Mouse (Mus musculus): ENCODE data around the gene Mrpl2. TPM values are rescaled to one million over a fixed set of nuclear protein-coding genes. Genes with fewer than 3 reads are reported as not detected.

Mrpl2 gene
- polyA plus RNA-seq, 1 experiment from 2014 or later: 64.9 TPM

DNA sequence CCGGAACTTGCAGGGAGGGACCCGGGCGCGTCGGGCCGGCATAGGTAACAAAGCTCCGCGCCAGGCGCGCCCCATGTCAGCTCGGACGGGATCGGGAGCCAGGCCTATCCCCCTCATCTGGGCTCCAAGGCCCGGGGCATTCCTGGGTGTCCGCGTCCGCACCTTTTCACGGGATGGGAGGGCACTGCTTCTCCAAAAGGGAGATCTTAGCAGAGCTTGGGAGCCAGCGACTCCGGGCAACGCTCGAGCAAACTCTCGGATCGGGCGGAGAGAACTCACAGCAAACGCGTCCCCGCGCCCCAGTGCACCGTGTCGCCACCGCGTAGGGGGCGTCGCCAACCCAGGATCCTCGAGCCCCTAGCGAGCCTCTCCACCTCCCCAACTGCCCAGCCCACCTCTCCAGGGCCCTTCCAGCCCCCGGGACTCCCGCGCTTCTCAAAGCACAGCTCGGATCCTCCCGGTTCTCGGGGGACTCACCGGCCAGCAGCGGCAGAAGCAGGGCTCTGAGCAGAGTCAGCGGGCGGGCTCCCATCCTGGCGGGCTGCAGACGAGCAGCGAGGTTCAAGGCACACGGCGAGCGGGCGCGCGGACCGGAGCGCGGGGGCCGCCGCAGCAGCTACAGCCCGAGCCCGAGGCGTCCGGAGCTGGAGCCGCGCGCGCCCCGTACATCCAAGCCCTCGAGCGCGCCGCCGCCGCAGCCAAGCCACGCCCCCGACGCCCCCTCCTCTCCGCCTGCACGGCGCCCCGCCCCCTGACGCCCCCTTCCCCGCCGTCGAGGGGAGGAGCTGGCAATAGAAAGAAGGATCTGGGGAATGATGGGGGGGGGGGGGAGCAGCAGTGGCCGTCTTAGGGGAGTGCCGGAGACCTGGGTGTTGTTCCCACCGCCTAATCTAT is 17.0 kb upstream of the Mrpl2 start, which contains the start of gene Ptk7:
Ptk7 (minus strand) TSS at position 714 of the 894 bp plus-strand sequence.
- Histone ChIP-seq H3K4me3 (replicated peaks) (peak within 1 kb of the TSS; percentile 97), H3K27me3 (replicated peaks) (no peaks in the 10 kb centered on the region), H3K27ac (replicated peaks) (peak within 1 kb of the TSS; percentile 91), H3K9ac (replicated peaks) (peak within 1 kb of the TSS; percentile 97), H3K4me1 (peaks cover 49% of the 10 kb centered on the region), H3K4me2 (peak within 1 kb of the TSS; percentile 84), H3K36me3 (peaks cover 28% of the 10 kb centered on the region), H3K9me3 (replicated peaks) (no peaks in the 10 kb centered on the region)
- WGBS: under 1% methylated on average over 83 of the region's 90 CpGs
- ATAC-seq (ENCODE audit: low FRiP score): peak; percentile 85

DNA sequence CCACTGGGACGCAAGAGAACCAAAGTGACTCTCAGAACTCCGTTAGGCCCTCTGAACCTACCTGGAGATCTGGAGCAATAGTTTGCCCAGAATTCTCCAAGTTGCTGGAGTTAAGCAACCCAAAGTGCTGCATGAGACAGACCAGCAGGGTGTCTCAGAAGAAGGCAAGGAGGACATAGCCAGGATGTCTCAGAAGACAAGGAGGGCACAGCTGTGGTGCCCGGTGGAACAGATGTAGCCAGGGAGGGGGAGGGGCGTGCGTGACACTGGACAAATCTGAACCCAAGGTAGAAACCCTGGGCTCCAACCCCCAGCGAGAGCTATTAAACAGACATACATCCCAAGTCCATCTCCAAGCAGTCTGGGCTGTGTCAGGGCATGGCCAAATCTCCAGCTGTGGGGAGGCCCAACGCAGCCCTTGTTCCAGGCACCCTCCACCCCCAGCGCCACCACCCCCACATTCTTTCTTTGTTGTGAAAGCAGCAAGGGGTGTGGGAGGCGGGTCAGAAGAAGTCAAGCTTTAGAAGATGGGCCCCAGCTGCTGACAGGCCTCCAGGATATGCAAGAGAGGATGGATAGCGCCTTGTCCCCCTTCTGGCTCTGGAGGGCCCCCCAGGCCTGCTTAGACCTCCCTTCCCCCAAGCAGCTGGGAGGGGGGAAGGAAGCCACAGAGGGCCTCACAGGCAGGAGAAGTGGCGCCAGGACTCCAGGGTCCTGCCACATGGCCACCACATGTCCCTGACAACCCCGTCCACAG is 16.2 kb upstream of the Mrpl2 start:
- Histone ChIP-seq H3K36me3 (peaks cover 30% of the 10 kb centered on the region), H3K9ac (replicated peaks) (peak overlapping the region; percentile 97), H3K27ac (replicated peaks) (peak overlapping the region; percentile 91), H3K9me3 (replicated peaks) (no peaks in the 10 kb centered on the region), H3K27me3 (replicated peaks) (no peaks in the 10 kb centered on the region), H3K4me2 (peak overlapping the region; percentile 84), H3K4me1 (peaks cover 41% of the 10 kb centered on the region), H3K4me3 (replicated peaks) (peak overlapping the region; percentile 97)
- 8% methylated on average over 11 of the region's 12 CpGs for WGBS
- peak; percentile 33 for ATAC-seq (ENCODE audit: low FRiP score)

DNA sequence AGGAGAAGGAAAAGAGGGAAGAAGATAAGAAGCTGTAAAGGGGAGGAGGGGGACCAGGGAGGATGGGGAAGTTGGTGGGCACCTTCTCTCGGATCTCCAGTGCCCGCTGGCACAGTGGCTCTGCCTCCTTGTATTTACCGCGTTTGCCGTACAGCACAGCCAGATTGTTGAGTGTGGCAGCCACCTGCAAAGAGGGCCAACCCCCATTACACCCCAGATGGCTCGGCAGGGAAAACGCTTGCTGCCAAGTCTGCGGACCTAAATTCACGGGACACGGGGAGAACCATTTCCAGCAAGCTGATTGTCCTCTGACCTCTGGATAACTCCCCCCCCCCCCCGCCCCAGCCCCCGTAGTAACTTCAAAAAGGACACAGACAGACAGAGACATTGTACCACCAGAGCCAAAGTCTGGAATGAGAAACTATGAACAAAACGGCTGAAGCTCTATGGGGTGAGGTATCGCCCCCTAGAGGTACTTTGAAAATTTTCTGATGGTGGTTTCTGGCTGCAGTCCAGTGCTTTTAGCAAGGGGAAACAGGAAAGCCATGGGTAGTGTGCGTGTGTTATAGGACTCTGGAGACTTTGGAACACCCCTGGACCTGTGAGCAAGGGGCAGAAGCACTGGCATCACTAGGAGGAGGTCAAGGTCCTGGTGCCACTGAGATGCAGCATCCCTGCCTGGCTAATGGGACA is 9.1 kb upstream of the Mrpl2 start:
- Histone ChIP-seq H3K27ac (replicated peaks) (no peak overlapping the region), H3K27me3 (replicated peaks) (no peaks in the 10 kb centered on the region), H3K4me2 (peak overlapping the region; percentile 38), H3K9ac (replicated peaks) (no peak overlapping the region), H3K4me1 (peaks cover 10% of the 10 kb centered on the region; the same call in 1 of the 2 replicates), H3K9me3 (replicated peaks) (no peaks in the 10 kb centered on the region), H3K4me3 (replicated peaks) (no peak overlapping the region), H3K36me3 (peaks cover 49% of the 10 kb centered on the region)
- 13% methylated on average over 15 of the region's 15 CpGs for WGBS
- ATAC-seq (ENCODE audit: low FRiP score): peak; percentile 35

DNA sequence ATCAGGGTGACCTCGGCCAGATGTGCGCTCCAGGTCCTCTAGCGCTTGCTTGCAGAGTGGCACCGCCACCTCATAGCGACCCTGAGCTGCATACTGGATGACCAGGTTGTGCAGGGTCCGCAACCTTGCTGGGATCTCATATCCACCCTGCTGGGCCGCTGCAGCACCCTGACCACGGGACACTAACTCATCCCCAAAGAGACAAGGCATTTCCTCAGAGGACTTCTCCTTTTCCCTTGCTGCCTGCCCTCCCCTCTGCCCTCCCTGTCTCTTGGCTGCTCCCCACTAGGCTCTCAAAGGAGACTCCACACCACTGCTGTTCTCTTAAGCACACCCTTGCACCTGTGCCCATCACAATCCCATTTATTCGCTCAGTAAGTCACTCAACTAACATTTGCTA is 6.1 kb upstream of the Mrpl2 start:
- peaks cover 38% of the 10 kb centered on the region for H3K36me3 ChIP-seq
- 81% methylated on average over 9 of the region's 9 CpGs for WGBS
- H3K27ac ChIP-seq (replicated peaks): no peak overlapping the region
- H3K9ac ChIP-seq (replicated peaks): no peak overlapping the region
- no peak overlapping the region for H3K4me3 ChIP-seq (replicated peaks)
- H3K9me3 ChIP-seq (replicated peaks): no peaks in the 10 kb centered on the region
- peaks cover 26% of the 10 kb centered on the region for H3K4me1 ChIP-seq
- H3K4me2 ChIP-seq: no peak overlapping the region
- no peaks in the 10 kb centered on the region for H3K27me3 ChIP-seq (replicated peaks)
- no peak for ATAC-seq (ENCODE audit: low FRiP score)

DNA sequence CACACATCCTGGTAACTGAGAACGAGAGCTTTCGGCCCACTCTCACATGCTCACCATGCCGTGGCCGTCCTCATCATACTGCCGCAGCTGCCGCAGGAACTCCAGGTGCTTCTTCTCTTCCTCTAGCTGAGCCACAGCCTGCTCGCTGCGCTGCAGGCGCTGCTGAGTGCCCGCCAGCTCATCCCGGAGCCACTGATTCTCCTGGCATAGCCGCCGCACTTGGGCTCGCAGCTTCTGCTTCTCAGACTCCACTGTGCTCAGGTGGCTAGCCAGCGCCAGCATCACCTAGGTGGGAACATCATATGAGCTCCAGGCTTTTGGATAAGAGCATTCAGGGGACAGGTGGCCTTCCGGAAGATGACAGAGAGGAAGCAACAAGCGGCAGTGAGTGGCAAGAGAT is 4.0 kb upstream of the Mrpl2 start:
- ATAC-seq (ENCODE audit: low FRiP score): no peak
- Histone ChIP-seq H3K4me3 (replicated peaks) (no peak overlapping the region), H3K9ac (replicated peaks) (no peak overlapping the region), H3K9me3 (replicated peaks) (no peaks in the 10 kb centered on the region), H3K36me3 (peaks cover 34% of the 10 kb centered on the region), H3K27ac (replicated peaks) (no peak overlapping the region), H3K4me2 (no peak overlapping the region), H3K27me3 (replicated peaks) (no peaks in the 10 kb centered on the region), H3K4me1 (peaks cover 31% of the 10 kb centered on the region)
- 91% methylated on average over 17 of the region's 17 CpGs for whole genome bisulfite sequencing

DNA sequence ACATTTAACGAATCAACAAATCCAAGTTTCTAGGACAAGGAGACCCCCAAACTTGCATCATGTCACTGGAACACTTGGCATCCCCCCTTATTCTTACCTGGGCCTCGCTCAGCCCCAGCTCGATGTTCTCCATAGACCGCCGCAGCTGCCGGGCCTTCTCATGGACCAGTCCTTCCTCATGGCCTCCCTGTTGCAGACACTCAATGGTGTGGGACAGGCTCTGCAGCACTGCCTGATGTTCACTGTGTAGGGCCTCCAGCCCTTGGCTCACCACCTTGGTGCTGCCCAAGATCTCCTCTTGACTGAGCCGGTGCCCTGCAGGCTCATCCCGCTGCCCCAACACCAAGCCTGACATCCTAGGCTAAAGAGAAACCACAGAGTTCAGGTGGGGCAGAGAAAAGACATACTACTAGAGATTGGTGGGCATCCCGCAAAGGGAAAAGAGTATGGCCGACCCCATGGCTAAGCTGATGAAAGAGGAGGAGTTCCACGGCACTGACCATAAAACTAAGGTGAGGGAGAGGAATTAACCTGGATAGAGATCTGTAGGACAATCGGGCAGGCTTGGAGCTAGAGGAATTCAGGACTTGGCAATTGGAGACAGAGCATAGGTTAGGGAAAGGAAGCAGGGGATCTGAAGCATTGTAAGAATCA is 1.8 kb upstream of the Mrpl2 start:
- Histone ChIP-seq H3K36me3 (peaks cover 37% of the 10 kb centered on the region), H3K9ac (replicated peaks) (peak overlapping the region; percentile 69), H3K4me3 (replicated peaks) (peak overlapping the region; percentile 83), H3K27ac (replicated peaks) (no peak overlapping the region), H3K27me3 (replicated peaks) (no peaks in the 10 kb centered on the region), H3K4me2 (peak overlapping the region; percentile 86), H3K4me1 (peaks cover 33% of the 10 kb centered on the region), H3K9me3 (replicated peaks) (no peaks in the 10 kb centered on the region)
- no peak for ATAC-seq (ENCODE audit: low FRiP score)
- 89% methylated on average over 12 of the region's 12 CpGs for WGBS

DNA sequence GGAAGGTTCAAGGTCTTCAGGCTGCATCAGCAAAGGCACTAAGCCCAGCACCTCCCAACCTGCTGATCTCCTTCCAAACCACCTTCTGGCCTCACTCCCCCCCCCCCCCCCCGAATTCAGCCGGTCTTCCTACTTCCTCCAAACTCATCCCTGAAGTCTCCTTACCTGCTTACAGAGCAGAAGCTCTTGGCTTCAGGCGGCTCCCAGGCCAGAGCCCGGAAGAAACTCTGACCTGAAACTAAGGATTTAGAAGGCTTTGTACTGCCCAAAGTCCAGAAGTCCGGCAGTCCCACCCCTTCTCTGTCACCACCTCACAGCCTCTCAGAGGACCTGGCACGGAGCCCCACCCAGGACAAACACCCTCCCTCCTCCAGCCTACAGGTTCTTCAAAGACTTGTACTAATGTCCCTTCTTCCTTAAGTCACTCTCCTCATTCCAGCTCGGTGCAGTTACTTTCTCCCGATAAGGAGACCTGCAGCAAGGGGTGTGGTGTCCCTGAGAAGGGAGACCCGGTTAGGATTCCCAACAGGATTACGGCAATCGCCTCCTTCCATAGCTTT is 1.0 kb upstream of the Mrpl2 start:
- Histone ChIP-seq H3K4me1 (peaks cover 40% of the 10 kb centered on the region), H3K27ac (replicated peaks) (peak overlapping the region; percentile 64), H3K27me3 (replicated peaks) (no peaks in the 10 kb centered on the region), H3K4me2 (peak overlapping the region; percentile 86), H3K9ac (replicated peaks) (peak overlapping the region; percentile 69), H3K9me3 (replicated peaks) (no peaks in the 10 kb centered on the region), H3K36me3 (peaks cover 30% of the 10 kb centered on the region), H3K4me3 (replicated peaks) (peak overlapping the region; percentile 83)
- ATAC-seq (ENCODE audit: low FRiP score): no peak; the same call in 1 of the 2 replicates
- 13% methylated on average over 11 of the region's 11 CpGs for WGBS

DNA sequence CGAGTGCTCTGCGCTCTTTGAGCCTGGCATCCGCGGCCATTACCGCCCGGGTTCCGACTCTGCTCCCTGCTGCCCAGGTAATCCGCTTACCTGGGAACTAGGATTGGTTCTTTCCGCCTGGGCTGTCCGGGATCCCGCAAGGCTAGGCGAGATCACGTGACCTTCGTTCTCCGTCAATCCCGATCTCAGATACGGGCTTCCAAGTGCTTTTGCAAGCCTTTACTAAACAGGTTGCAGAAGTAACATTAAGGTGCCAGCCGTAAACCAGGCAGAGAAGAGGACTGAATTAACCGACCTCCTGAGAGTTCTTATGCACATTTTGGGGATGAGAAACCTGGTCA is 263 bp downstream of the Mrpl2 start:
- peak overlapping the region; percentile 69 for H3K4me2 ChIP-seq
- H3K4me1 ChIP-seq: peaks cover 49% of the 10 kb centered on the region
- H3K9ac ChIP-seq (replicated peaks): peak overlapping the region; percentile 88
- H3K27ac ChIP-seq (replicated peaks): peak overlapping the region; percentile 95
- peak overlapping the region; percentile 83 for H3K4me3 ChIP-seq (replicated peaks)
- WGBS: under 1% methylated on average over 19 of the region's 19 CpGs
- no peaks in the 10 kb centered on the region for H3K27me3 ChIP-seq (replicated peaks)
- H3K9me3 ChIP-seq (replicated peaks): no peaks in the 10 kb centered on the region
- H3K36me3 ChIP-seq: peaks cover 20% of the 10 kb centered on the region
- ATAC-seq (ENCODE audit: low FRiP score): no peak; the same call in 1 of the 2 replicates

DNA sequence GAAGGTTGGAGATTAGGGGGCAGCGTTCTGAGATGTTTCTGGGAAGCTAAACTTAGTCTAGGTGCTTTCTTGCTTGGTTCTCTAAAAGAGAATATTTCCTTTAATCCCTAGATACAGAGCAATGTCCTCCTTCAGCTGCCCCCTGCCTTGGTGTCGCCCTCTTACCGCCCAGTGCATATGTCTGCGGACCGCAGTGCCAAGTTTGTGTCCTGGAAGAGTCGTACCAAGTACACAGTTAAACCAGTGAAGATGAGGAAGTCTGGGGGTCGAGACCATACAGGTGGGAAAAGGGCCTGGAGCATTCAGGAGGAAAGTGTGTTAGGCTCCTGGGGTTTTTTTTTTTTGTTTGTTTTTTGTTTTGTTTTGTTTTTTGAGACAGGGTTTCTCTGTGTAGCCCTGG is 1.2 kb downstream of the Mrpl2 start:
- no peaks in the 10 kb centered on the region for H3K27me3 ChIP-seq (replicated peaks)
- H3K27ac ChIP-seq (replicated peaks): no peak overlapping the region
- no peak for ATAC-seq (ENCODE audit: low FRiP score)
- H3K4me1 ChIP-seq: peaks cover 59% of the 10 kb centered on the region
- H3K4me2 ChIP-seq: peak overlapping the region; percentile 69; the same call in 1 of the 2 replicates
- H3K36me3 ChIP-seq: peaks cover 12% of the 10 kb centered on the region
- 94% methylated on average over 7 of the region's 7 CpGs for WGBS
- H3K9ac ChIP-seq (replicated peaks): 0 out of 2 replicates have a peak overlapping the region, but pooled peaks have one; percentile 88
- no peaks in the 10 kb centered on the region for H3K9me3 ChIP-seq (replicated peaks)
- no peak overlapping the region for H3K4me3 ChIP-seq (replicated peaks)

DNA sequence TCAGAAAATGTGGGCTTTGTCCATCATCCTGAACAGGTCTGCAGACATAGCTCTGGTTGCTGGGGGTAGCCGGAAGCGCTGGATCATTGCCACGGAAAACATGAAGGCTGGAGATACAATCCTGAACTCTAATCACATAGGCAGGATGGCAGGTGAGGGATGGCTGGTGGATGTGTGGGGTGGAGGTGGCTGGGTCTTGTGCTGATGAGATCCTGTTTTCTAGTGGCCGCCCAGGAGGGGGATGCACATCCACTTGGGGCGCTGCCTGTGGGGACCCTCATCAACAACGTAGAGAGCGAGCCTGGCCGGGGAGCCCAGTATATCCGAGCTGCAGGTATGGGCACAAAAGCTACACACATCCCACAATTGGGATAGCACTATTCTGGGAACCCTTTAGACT is 2.4 kb downstream of the Mrpl2 start:
- no peak overlapping the region for H3K4me2 ChIP-seq
- no peak overlapping the region for H3K27ac ChIP-seq (replicated peaks)
- no peak for ATAC-seq (ENCODE audit: low FRiP score)
- 94% methylated on average over 9 of the region's 9 CpGs for WGBS
- no peak overlapping the region for H3K4me3 ChIP-seq (replicated peaks)
- no peak overlapping the region for H3K9ac ChIP-seq (replicated peaks)
- H3K9me3 ChIP-seq (replicated peaks): no peaks in the 10 kb centered on the region
- peaks cover 17% of the 10 kb centered on the region for H3K36me3 ChIP-seq
- peaks cover 69% of the 10 kb centered on the region for H3K4me1 ChIP-seq
- no peaks in the 10 kb centered on the region for H3K27me3 ChIP-seq (replicated peaks)

DNA sequence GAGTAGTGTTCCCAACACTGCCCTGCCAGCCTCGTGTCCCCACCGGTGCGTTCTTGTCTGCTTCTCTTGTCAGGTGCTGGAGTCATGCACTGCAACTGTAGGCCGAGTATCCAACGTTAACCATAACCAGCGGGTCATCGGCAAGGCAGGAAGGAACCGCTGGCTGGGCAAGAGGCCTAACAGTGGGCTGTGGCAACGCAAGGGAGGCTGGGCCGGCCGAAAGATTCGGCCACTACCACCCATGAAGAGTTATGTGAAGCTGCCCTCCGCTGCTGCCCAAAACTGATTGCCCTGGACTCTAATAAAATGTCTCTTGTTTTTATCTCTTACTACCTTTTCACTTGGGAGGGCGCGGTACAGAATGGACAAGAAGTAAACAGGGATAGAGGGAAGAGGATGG is 3.8 kb downstream of the Mrpl2 start:
- H3K9ac ChIP-seq (replicated peaks): peak overlapping the region; percentile 91
- H3K4me1 ChIP-seq: peaks cover 58% of the 10 kb centered on the region
- 29% methylated on average over 15 of the region's 15 CpGs for WGBS
- H3K27me3 ChIP-seq (replicated peaks): no peaks in the 10 kb centered on the region
- no peaks in the 10 kb centered on the region for H3K9me3 ChIP-seq (replicated peaks)
- ATAC-seq (ENCODE audit: low FRiP score): no peak
- peak overlapping the region; percentile 98 for H3K27ac ChIP-seq (replicated peaks)
- H3K4me2 ChIP-seq: peak overlapping the region; percentile 87
- peak overlapping the region; percentile 72 for H3K4me3 ChIP-seq (replicated peaks)
- H3K36me3 ChIP-seq: peaks cover 31% of the 10 kb centered on the region
